Mouse (Mus musculus): Measurements from ENCODE around the gene C330007P06Rik. TPM values are rescaled to one million over a fixed set of nuclear protein-coding genes. Genes with fewer than 3 reads are reported as not detected.

Gene C330007P06Rik
- polyA plus RNA-seq (2014; fragmentation: Nextera tagmentation; extraction: Ambion mirVana) = 30.7 and 32.5 TPM in 2 replicates

DNA sequence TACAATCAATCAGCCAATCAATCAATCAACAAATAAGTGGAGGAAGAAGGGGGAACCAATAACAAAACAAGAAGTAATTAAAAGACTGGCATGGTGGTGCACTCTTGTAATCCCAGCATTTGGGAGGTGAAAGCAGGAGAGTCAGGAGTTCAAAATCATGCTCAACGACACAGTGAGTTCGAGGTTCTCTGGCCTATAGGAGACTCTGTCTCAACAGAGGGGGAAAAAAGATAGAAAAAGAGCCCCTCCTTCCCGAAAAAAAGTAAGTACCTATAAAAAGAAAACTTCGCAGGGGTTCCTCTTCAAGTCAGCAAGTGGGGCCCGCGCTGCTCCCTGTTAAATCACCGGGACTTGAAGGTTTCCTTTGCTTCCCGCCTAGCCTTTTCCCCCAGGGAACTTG, at the start of gene C330007P06Rik, which contains the start of gene Ube2a:
TSS of gene C330007P06Rik (minus strand) at position 347 of the 400 bp plus-strand sequence.
TSS of gene Ube2a (plus strand) at position 136 of the 400 bp plus-strand sequence.
- Histone ChIP-seq H3K9me3 (ENCODE audit: control insufficient read depth, low read length) (no peaks in the 10 kb centered on the region), H3K27me3 (replicated peaks; ENCODE audit: control insufficient read depth, insufficient read depth, low read length) (no peaks in the 10 kb centered on the region), H3K4me2 (ENCODE audit: low read length) (peak within 1 kb of the TSS; percentile 55), H3K9ac (ENCODE audit: low read length) (peak within 1 kb of the TSS; percentile 68), H3K27ac (ENCODE audit: low read depth) (peak within 1 kb of the TSS; percentile 43; the same call in 1 of the 2 replicates), H3K4me1 (replicated peaks; ENCODE audit: control insufficient read depth, insufficient read depth, low read length) (no peaks in the 10 kb centered on the region; the same call in 1 of the 2 replicates), H3K36me3 (ENCODE audit: control insufficient read depth, insufficient read depth, low read length) (no peaks in the 10 kb centered on the region), H3K4me3 (ENCODE audit: low read depth, low read length) (peak within 1 kb of the TSS; percentile 56)
- ATAC-seq (replicated peaks; ENCODE audit: low FRiP score, low TSS enrichment, low read depth) (peak; percentile 7), DNase-seq (ENCODE audit: low spot score) (no peak)
- WGBS = 25% methylated on average over 7 of the region's 8 CpGs

DNA sequence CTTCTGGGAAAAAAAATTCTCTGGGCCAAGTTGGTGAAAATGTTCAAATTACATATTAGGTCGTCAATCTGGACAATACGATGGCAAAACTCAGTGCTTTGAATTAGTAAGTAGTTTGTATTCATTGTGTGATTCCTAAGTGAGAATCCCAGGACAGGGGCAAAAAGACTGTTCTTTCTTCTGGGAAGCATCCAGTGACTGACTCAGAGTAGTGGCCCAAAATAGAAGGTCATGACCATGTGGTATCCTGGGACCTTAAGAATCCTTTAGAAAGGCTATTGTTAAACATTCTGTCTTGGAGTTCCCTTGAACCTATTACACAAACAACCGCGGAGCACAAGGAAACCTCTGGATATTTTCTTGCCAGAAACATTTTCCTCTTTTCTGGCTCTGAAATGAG, 47.4 kb upstream of the C330007P06Rik start:
- Histone ChIP-seq H3K27me3 (replicated peaks; ENCODE audit: control insufficient read depth, insufficient read depth, low read length) (no peaks in the 10 kb centered on the region), H3K4me2 (ENCODE audit: low read length) (no peak overlapping the region), H3K9ac (ENCODE audit: low read length) (no peak overlapping the region), H3K4me3 (ENCODE audit: low read depth, low read length) (no peak overlapping the region), H3K27ac (ENCODE audit: low read depth) (no peak overlapping the region), H3K36me3 (ENCODE audit: control insufficient read depth, insufficient read depth, low read length) (no peaks in the 10 kb centered on the region), H3K4me1 (replicated peaks; ENCODE audit: control insufficient read depth, insufficient read depth, low read length) (no peaks in the 10 kb centered on the region), H3K9me3 (ENCODE audit: control insufficient read depth, low read length) (no peaks in the 10 kb centered on the region)
- ATAC-seq (replicated peaks; ENCODE audit: low FRiP score, low TSS enrichment, low read depth) (no peak), DNase-seq (ENCODE audit: low spot score) (no peak)
- 87% methylated on average over 4 of the region's 4 CpGs for WGBS

DNA sequence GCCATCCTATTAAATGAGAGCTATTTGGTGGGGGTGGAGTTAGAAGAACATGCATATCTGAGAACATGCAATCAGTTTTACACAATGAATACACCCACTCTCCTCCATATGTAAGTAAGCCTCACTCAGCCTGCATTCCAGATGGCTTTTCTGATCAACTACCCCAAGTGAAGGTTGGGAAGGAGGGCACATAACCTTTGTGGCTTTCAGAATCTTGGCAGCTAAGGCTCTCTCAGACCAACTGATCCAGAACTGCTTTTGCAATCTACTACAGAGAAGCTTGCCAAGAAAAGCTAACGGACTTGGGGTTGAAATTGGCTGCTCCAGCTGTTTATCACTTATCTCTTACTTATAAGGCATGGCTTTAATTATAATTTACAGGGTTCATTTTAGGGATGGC, 43.8 kb upstream of the C330007P06Rik start:
- DNase-seq (ENCODE audit: low spot score) (no peak), ATAC-seq (replicated peaks; ENCODE audit: low FRiP score, low TSS enrichment, low read depth) (no peak)
- H3K4me3 ChIP-seq (ENCODE audit: low read depth, low read length) = no peak overlapping the region
- no peak overlapping the region for H3K9ac ChIP-seq (ENCODE audit: low read length)
- no peaks in the 10 kb centered on the region for H3K9me3 ChIP-seq (ENCODE audit: control insufficient read depth, low read length)
- H3K4me1 ChIP-seq (replicated peaks; ENCODE audit: control insufficient read depth, insufficient read depth, low read length) = no peaks in the 10 kb centered on the region
- no peak overlapping the region for H3K27ac ChIP-seq (ENCODE audit: low read depth)
- no peaks in the 10 kb centered on the region for H3K36me3 ChIP-seq (ENCODE audit: control insufficient read depth, insufficient read depth, low read length)
- no peak overlapping the region for H3K4me2 ChIP-seq (ENCODE audit: low read length)
- no peaks in the 10 kb centered on the region for H3K27me3 ChIP-seq (replicated peaks; ENCODE audit: control insufficient read depth, insufficient read depth, low read length)
- 67% methylated on average over 1 of the region's 1 CpGs for WGBS

DNA sequence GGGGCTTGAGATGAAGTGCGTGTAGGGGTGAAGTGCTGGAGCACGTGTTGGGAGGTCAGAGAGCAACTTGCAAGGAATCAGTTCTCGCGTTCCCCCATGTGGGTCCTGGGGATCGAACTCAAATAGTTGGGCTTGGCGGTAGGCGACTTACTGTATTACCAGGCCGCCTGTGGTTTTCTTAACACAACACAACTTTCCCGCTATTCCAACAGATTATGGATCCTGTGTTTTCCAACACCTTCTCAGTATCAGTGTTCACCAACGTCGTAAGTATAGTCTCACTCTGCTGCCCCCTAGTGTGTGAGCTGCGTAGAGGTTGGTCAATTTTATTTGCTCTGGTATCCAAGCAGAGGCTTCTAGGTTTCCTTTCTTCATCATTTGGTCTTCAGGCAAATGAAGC, 37.4 kb upstream of the C330007P06Rik start:
- DNase-seq (ENCODE audit: low spot score) (peak; percentile 69), ATAC-seq (replicated peaks; ENCODE audit: low FRiP score, low TSS enrichment, low read depth) (no peak)
- Histone ChIP-seq H3K4me3 (ENCODE audit: low read depth, low read length) (no peak overlapping the region), H3K27me3 (replicated peaks; ENCODE audit: control insufficient read depth, insufficient read depth, low read length) (no peaks in the 10 kb centered on the region), H3K9ac (ENCODE audit: low read length) (no peak overlapping the region), H3K27ac (ENCODE audit: low read depth) (no peak overlapping the region), H3K4me2 (ENCODE audit: low read length) (no peak overlapping the region), H3K4me1 (replicated peaks; ENCODE audit: control insufficient read depth, insufficient read depth, low read length) (no peaks in the 10 kb centered on the region), H3K36me3 (ENCODE audit: control insufficient read depth, insufficient read depth, low read length) (no peaks in the 10 kb centered on the region), H3K9me3 (ENCODE audit: control insufficient read depth, low read length) (no peaks in the 10 kb centered on the region)
- WGBS = 49% methylated on average over 12 of the region's 12 CpGs

DNA sequence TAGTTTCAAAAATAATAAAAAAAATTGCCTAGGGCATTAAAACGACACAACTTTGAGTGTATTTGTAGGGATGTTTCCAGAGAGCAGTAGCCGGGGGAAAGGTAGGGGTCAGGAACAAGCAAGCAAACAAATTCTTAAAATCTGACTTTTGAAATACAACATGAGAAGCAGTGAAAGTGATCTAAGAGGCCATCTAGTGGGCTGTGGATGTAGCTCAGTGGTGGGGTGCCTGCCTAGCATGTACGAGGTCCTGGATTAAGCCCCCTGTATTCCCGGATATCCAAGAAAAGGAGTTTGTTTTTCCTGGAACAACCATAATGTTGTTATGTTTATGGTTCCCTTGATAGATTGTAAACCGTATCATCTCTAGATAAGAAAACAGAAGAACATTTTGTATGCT, 32.6 kb upstream of the C330007P06Rik start:
- no peaks in the 10 kb centered on the region for H3K27me3 ChIP-seq (replicated peaks; ENCODE audit: control insufficient read depth, insufficient read depth, low read length)
- 31% methylated on average over 5 of the region's 5 CpGs for WGBS
- no peak overlapping the region for H3K4me3 ChIP-seq (ENCODE audit: low read depth, low read length)
- DNase-seq (ENCODE audit: low spot score) (no peak), ATAC-seq (replicated peaks; ENCODE audit: low FRiP score, low TSS enrichment, low read depth) (no peak)
- H3K4me2 ChIP-seq (ENCODE audit: low read length) = no peak overlapping the region
- H3K4me1 ChIP-seq (replicated peaks; ENCODE audit: control insufficient read depth, insufficient read depth, low read length) = no peaks in the 10 kb centered on the region; the same call in 1 of the 2 replicates
- H3K9ac ChIP-seq (ENCODE audit: low read length) = no peak overlapping the region
- H3K9me3 ChIP-seq (ENCODE audit: control insufficient read depth, low read length) = no peaks in the 10 kb centered on the region
- H3K27ac ChIP-seq (ENCODE audit: low read depth) = no peak overlapping the region
- no peaks in the 10 kb centered on the region for H3K36me3 ChIP-seq (ENCODE audit: control insufficient read depth, insufficient read depth, low read length)

DNA sequence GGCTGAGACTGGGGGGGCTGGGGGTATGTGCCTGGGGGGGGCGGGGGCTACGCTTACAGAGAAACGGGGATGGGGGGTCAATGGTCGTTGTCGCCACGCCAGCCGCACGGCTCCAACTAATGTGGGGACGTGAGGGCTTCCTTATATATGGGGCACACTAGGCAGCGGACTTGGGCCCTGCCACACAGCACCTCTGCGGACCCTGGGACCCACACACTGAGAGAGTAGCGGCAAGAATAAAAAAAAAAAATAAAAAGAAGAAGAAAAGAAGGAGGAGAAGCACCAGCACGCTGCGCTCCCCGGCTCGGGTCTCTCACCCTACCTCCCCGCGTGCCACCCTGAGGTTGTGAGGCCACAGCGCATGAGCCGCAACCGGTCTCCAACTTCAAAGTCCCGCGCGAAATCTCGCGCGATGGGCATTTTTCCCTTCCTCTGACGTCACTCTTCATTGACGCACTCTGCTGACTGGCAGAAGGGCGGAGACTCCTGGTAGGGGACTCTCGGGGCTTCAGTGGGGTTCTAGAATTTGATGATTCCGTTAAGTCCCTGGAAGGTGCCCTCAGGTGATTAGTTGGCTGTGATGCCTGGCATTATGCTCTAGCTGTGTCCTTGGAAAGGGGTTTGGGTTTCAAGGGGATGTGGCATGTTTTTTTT, 29.3 kb upstream of the C330007P06Rik start:
- Histone ChIP-seq H3K27me3 (replicated peaks; ENCODE audit: control insufficient read depth, insufficient read depth, low read length) (no peaks in the 10 kb centered on the region), H3K27ac (ENCODE audit: low read depth) (peak overlapping the region; percentile 27; the same call in 1 of the 2 replicates), H3K4me2 (ENCODE audit: low read length) (peak overlapping the region; percentile 60), H3K4me1 (replicated peaks; ENCODE audit: control insufficient read depth, insufficient read depth, low read length) (no peaks in the 10 kb centered on the region; the same call in 1 of the 2 replicates), H3K4me3 (ENCODE audit: low read depth, low read length) (peak overlapping the region; percentile 46), H3K36me3 (ENCODE audit: control insufficient read depth, insufficient read depth, low read length) (no peaks in the 10 kb centered on the region), H3K9ac (ENCODE audit: low read length) (peak overlapping the region; percentile 55), H3K9me3 (ENCODE audit: control insufficient read depth, low read length) (no peaks in the 10 kb centered on the region)
- ATAC-seq (replicated peaks; ENCODE audit: low FRiP score, low TSS enrichment, low read depth) = peak; percentile 91
- DNase-seq (ENCODE audit: low spot score) = peak; percentile 90
- 22% methylated on average over 31 of the region's 32 CpGs for WGBS

DNA sequence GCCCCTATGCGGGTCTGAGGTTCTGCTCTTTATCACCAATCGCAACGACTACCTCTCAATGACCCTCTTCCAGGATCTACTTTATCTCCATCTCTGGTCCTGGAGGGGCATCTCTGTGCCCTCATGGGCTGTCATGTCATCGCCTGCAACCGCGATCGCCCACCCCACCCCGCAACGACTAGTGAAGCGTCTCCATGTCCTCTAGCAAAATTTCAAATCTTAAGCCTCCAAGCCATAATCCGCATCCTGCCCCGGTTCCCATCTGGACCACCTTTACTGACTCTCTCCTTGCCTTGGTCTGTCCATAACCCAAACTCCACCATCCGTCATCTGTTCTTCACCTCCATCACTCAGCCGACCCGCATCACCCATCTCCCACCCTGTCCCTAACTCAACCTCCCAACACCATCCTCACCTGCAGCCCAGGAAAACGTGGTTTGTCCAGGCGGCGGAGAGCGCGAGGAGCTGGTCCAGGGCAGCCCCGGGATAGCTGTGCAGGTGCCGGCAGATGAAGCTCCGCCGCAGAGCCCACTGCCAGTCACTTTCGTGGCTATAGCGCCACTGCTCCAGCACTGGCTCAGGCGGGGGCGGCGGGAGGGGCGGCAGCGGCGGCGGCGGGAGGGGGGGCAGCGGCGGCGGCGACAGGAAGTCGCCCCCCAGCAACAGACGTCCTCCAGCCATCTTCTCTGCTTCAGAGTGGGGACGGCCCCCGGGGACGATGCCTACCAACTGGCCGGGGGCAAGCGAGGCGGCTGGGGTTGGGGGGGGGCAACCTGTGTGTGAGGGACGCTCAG, 28.6 kb upstream of the C330007P06Rik start, which contains the start of gene Nkrf:
TSS of gene Nkrf (minus strand) at position 579 of the 794 bp plus-strand sequence.
- H3K4me1 ChIP-seq (replicated peaks; ENCODE audit: control insufficient read depth, insufficient read depth, low read length) = no peaks in the 10 kb centered on the region; the same call in 1 of the 2 replicates
- no peaks in the 10 kb centered on the region for H3K9me3 ChIP-seq (ENCODE audit: control insufficient read depth, low read length)
- H3K4me2 ChIP-seq (ENCODE audit: low read length) = peak within 1 kb of the TSS; percentile 60
- no peaks in the 10 kb centered on the region for H3K36me3 ChIP-seq (ENCODE audit: control insufficient read depth, insufficient read depth, low read length)
- no peaks in the 10 kb centered on the region for H3K27me3 ChIP-seq (replicated peaks; ENCODE audit: control insufficient read depth, insufficient read depth, low read length)
- DNase-seq (ENCODE audit: low spot score) = peak; percentile 55
- WGBS = 28% methylated on average over 31 of the region's 47 CpGs
- H3K9ac ChIP-seq (ENCODE audit: low read length) = peak within 1 kb of the TSS; percentile 55
- peak within 1 kb of the TSS; percentile 27; the same call in 1 of the 2 replicates for H3K27ac ChIP-seq (ENCODE audit: low read depth)
- ATAC-seq (replicated peaks; ENCODE audit: low FRiP score, low TSS enrichment, low read depth) = peak; percentile 75
- H3K4me3 ChIP-seq (ENCODE audit: low read depth, low read length) = peak within 1 kb of the TSS; percentile 46

DNA sequence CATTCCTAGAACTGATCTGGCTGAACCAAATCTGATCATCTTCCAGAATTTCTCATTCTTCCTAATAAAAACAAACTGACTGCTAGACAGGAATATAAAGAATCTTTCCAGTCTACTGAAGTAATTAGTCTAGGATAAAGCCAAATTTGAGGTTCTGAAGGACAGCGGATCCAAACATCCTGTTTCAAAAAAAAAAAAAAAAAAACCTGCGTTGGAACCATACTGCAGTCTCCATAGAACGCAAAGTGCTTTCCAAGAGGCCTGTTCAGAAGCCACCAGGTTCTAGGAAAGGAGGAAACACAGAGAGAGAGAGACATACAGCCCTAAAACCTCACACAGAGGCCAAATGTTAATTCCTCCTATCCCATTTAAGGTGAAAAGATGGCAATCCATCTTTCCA, 27.7 kb upstream of the C330007P06Rik start:
- DNase-seq (ENCODE audit: low spot score) (no peak), ATAC-seq (replicated peaks; ENCODE audit: low FRiP score, low TSS enrichment, low read depth) (no peak)
- H3K36me3 ChIP-seq (ENCODE audit: control insufficient read depth, insufficient read depth, low read length) = no peaks in the 10 kb centered on the region
- no peaks in the 10 kb centered on the region for H3K9me3 ChIP-seq (ENCODE audit: control insufficient read depth, low read length)
- 32% methylated on average over 3 of the region's 3 CpGs for WGBS
- H3K27me3 ChIP-seq (replicated peaks; ENCODE audit: control insufficient read depth, insufficient read depth, low read length) = no peaks in the 10 kb centered on the region
- no peak overlapping the region for H3K27ac ChIP-seq (ENCODE audit: low read depth)
- no peak overlapping the region for H3K9ac ChIP-seq (ENCODE audit: low read length)
- H3K4me3 ChIP-seq (ENCODE audit: low read depth, low read length) = peak overlapping the region; percentile 46
- no peaks in the 10 kb centered on the region; the same call in 1 of the 2 replicates for H3K4me1 ChIP-seq (replicated peaks; ENCODE audit: control insufficient read depth, insufficient read depth, low read length)
- H3K4me2 ChIP-seq (ENCODE audit: low read length) = peak overlapping the region; percentile 60

Data from intestine, embryonic 14.5 days (tissue).